Mouse (Mus musculus) E14TG2a.4 (cell line): ENCODE results near the gene Gm28919.
"Not testable (repeated sequence)": the region's sequence is repeated elsewhere in the genome, so short reads cannot be mapped to it uniquely, and the experiment has no call there.

Source experiments
- H3K27me3 ChIP-seq: 2 replicates; pipeline ENCODE4 v1.6.1; 2014; ENCODE audit warnings: low read length, control low read depth; ENCODE audit not compliant: insufficient read depth
- H3K36me3 ChIP-seq: 2 replicates; pipeline ENCODE4 v1.6.1; 2014; ENCODE audit warnings: low read length, control low read depth; ENCODE audit not compliant: insufficient read depth
- H3K4me1 ChIP-seq: replicated peaks from 2 replicates; pipeline ENCODE4 v1.6.1; 2014; ENCODE audit warnings: low read depth, low read length, control low read depth
- H3K4me3 ChIP-seq: replicated peaks from 2 replicates; pipeline ENCODE4 v1.5.1; 2014; ENCODE audit warnings: mild to moderate bottlenecking, low read length
- H3K9me3 ChIP-seq: 2 replicates; pipeline ENCODE4 v1.6.1; 2014; ENCODE audit warnings: low read length, control low read depth

Gene Gm28919

DNA sequence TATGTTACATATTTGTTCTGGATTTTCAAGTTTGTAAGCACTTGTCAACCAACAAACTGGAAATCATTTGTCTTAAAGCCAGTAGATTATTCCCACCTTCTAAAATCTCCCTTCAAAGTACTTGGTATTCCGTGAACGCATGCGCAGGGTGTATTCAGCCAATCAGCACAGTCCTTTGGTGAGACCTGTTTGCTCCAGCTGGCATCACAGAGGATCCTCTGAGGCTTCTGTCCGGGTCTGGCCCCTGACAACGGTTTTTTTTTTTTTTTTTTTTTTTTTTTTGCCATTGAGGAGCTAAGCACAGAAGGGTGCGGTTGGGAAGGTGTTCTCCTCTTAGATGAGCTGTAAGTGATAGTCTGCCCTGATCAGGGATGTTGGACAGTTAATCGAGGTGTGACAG, at the start of gene Gm28919:
Gm28919 (plus strand) TSS at position 301 of the 400 bp plus-strand sequence.
- H3K9me3 ChIP-seq, H3K4me3 ChIP-seq, H3K27me3 ChIP-seq, H3K4me1 ChIP-seq, H3K36me3 ChIP-seq: not testable (repeated sequence)
